Comparison of ENCODE assay signal across 18 mouse cellular contexts in the genomic region with DNA sequence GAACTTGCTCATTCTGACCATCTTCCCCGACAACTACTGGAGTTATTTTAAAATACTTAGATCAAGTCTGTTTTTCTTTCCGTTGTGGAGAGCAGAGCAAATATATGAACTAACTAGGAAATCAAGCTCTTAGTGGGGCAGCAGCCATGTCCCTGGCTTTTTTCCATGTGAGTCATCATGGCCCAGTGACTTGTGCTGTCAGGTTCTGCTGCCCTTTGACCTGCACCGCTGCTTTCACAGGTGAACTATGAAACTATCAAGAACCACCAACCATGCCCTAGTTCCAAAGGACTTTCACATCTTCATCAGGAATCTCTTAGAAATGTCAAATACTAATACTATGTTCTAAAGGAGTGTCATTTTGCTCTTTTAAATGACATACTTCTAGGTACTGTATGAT.
DNase-seq lines count a peak whose midpoint lies in the region; ATAC-seq and TF ChIP-seq lines count a peak whose summit lies in the region.
"Had no signal": no experiment of that assay in that cellular context is flagged by ENCODE, and none has a peak within 500 bp of the region (broad histone marks: within the 10 kb centered on the region; RNA-seq: fewer than 3 reads in every experiment).

No protein-coding gene starts in this region.

- H3K4me2 ChIP-seq in liver, postnatal 0 days (ENCODE audit: low read depth, low read length): no peak overlapping the region
- no peak overlapping the region for H3K4me2 ChIP-seq in liver, embryonic 12.5 days
- H3K4me2 ChIP-seq in CH12.LX (ENCODE audit: insufficient read depth, low read depth, poor library complexity, severe bottlenecking): no peak overlapping the region
- no peak overlapping the region for H3K4me2 ChIP-seq in hindbrain, embryonic 12.5 days (replicated peaks)
- H3K4me2 ChIP-seq: embryonic facial prominence, embryonic 13.5 days; heart, embryonic 13.5 days; liver, embryonic 13.5 days; stomach, embryonic 15.5 days had no signal

- peak; percentile 61 for DNase-seq in liver, postnatal 0 days
- peak; percentile 11 for DNase-seq in CH12.LX (ENCODE audit: extremely low read depth)
- DNase-seq in kidney, postnatal 14 days: peak; percentile 18
- DNase-seq: adrenal gland, postnatal 10 days; cerebellum, adult 8-10 months; gastrocnemius, postnatal 36 days; heart, postnatal 4 days; layer of hippocampus, adult 9-11 months; liver, embryonic 13.5 days; spleen, adult 18-20 months had no signal

- no peak overlapping the region for H3K9ac ChIP-seq in liver, postnatal 0 days (replicated peaks)
- H3K9ac ChIP-seq in liver, embryonic 12.5 days: no peak overlapping the region
- H3K9ac ChIP-seq in CH12.LX (ENCODE audit: insufficient read depth, low read depth): no peak overlapping the region
- H3K9ac ChIP-seq in hindbrain, embryonic 12.5 days: no peak overlapping the region
- H3K9ac ChIP-seq: embryonic facial prominence, embryonic 13.5 days; heart, embryonic 13.5 days; liver, embryonic 13.5 days; stomach, embryonic 15.5 days had no signal

- peaks cover 10% of the 10 kb centered on the region for H3K36me3 ChIP-seq in liver, postnatal 0 days (replicated peaks; ENCODE audit: insufficient read depth, low read length)
- peaks cover 12% of the 10 kb centered on the region for H3K36me3 ChIP-seq in liver, embryonic 12.5 days
- peaks cover 0 to 22% of the 10 kb centered on the region in 2 experiments for H3K36me3 ChIP-seq in CH12.LX (replicated peaks in 1 of 2; ENCODE audit: control insufficient read depth in 1 of 2, insufficient read depth in 1 of 2, low read length in 1 of 2)
- no peaks in the 10 kb centered on the region for H3K36me3 ChIP-seq in hindbrain, embryonic 12.5 days
- H3K36me3 ChIP-seq: embryonic facial prominence, embryonic 13.5 days; stomach, embryonic 15.5 days had no signal

- TF ChIP-seq RAD21 in CH12.LX (IDR thresholded peaks at IDR 0.05; ENCODE audit: low read depth, low read length): no peak

- peak; percentile 89 for ATAC-seq in liver, postnatal 0 days
- ATAC-seq in liver, embryonic 12.5 days: no peak
- ATAC-seq in hindbrain, embryonic 12.5 days (ENCODE audit: low FRiP score): no peak
- ATAC-seq in megakaryocyte, adult 5-6 weeks (ENCODE audit: poor library complexity, severe bottlenecking): no peak
- ATAC-seq: CD4-positive, CD25-positive, alpha-beta regulatory T cell, adult 4 months had no signal

- H3K27me3 ChIP-seq in liver, postnatal 0 days (ENCODE audit: insufficient read depth, low read length): no peaks in the 10 kb centered on the region
- no peaks in the 10 kb centered on the region for H3K27me3 ChIP-seq in liver, embryonic 12.5 days (replicated peaks)
- H3K27me3 ChIP-seq in CH12.LX (replicated peaks): no peaks in the 10 kb centered on the region
- no peaks in the 10 kb centered on the region for H3K27me3 ChIP-seq in hindbrain, embryonic 12.5 days
- H3K27me3 ChIP-seq: heart, embryonic 13.5 days; liver, embryonic 13.5 days; stomach, embryonic 15.5 days had no signal

- dilution Hi-C loops in CH12.LX (cut with MboI; ENCODE audit: extremely low pct_ligation_motif_present, extremely low pct_unique_long_range_greater_than_20kb, low sequenced_read_pairs): no loop called here

- no peak overlapping the region for H3K4me3 ChIP-seq in liver, postnatal 0 days (ENCODE audit: low read depth, low read length)
- H3K4me3 ChIP-seq in liver, embryonic 12.5 days: no peak overlapping the region
- H3K4me3 ChIP-seq in CH12.LX (replicated peaks in 1 of 3; ENCODE audit: low read depth in 2 of 3, low read length in 2 of 3, poor library complexity in 1 of 3): no peak overlapping the region
- no peak overlapping the region for H3K4me3 ChIP-seq in bone marrow macrophage, adult 2 months (ENCODE audit: insufficient read depth, low read length)
- H3K4me3 ChIP-seq in hindbrain, embryonic 12.5 days: no peak overlapping the region
- H3K4me3 ChIP-seq: embryonic facial prominence, embryonic 13.5 days; heart, embryonic 13.5 days; liver, embryonic 13.5 days; stomach, embryonic 15.5 days had no signal

- TF ChIP-seq CTCF in liver, postnatal 0 days (IDR thresholded peaks at IDR 0.05; ENCODE audit: low read depth): no peak
- no peak for TF ChIP-seq CTCF in CH12.LX (conservative IDR thresholded peaks at IDR 0.05 in 1 of 2, IDR thresholded peaks at IDR 0.05 in 1 of 2; ENCODE audit: low read depth in 2 of 2, low read length in 2 of 2)
- no peak for TF ChIP-seq CTCF in bone marrow macrophage, adult 2 months (IDR thresholded peaks at IDR 0.05; ENCODE audit: low read depth, low read length)

- no peaks in the 10 kb centered on the region for H3K9me3 ChIP-seq in liver, postnatal 0 days (ENCODE audit: low read length)
- no peaks in the 10 kb centered on the region for H3K9me3 ChIP-seq in liver, embryonic 12.5 days (replicated peaks)
- H3K9me3 ChIP-seq in CH12.LX (replicated peaks; ENCODE audit: low read length): no peaks in the 10 kb centered on the region
- H3K9me3 ChIP-seq in hindbrain, embryonic 12.5 days (replicated peaks): no peaks in the 10 kb centered on the region
- H3K9me3 ChIP-seq: embryonic facial prominence, embryonic 13.5 days; heart, embryonic 13.5 days; liver, embryonic 13.5 days; stomach, embryonic 15.5 days had no signal

- H3K4me1 ChIP-seq in liver, postnatal 0 days (ENCODE audit: insufficient read depth): no peaks in the 10 kb centered on the region
- no peaks in the 10 kb centered on the region for H3K4me1 ChIP-seq in liver, embryonic 12.5 days
- peaks cover 0 to 26% of the 10 kb centered on the region in 2 experiments; a peak in 2 of 4 replicates for H3K4me1 ChIP-seq in CH12.LX (ENCODE audit: control insufficient read depth in 1 of 2, insufficient read depth in 2 of 2)
- peaks cover 43% of the 10 kb centered on the region for H3K4me1 ChIP-seq in bone marrow macrophage, adult 2 months (ENCODE audit: control insufficient read depth, insufficient read depth, low read length)
- H3K4me1 ChIP-seq in hindbrain, embryonic 12.5 days: no peaks in the 10 kb centered on the region
- H3K4me1 ChIP-seq: embryonic facial prominence, embryonic 13.5 days; stomach, embryonic 15.5 days had no signal

- no peak for TF ChIP-seq POLR2A in CH12.LX (IDR thresholded peaks at IDR 0.05; ENCODE audit: low read depth, low read length)
- TF ChIP-seq POLR2A in bone marrow macrophage, adult 2 months (IDR thresholded peaks at IDR 0.05; ENCODE audit: borderline replicate concordance, low read depth, low read length): no peak

- H3K27ac ChIP-seq in liver, postnatal 0 days (ENCODE audit: low read depth): peak overlapping the region; percentile 57
- no peak overlapping the region for H3K27ac ChIP-seq in liver, embryonic 12.5 days
- no peak overlapping the region for H3K27ac ChIP-seq in CH12.LX (ENCODE audit: insufficient read depth, low read depth)
- peak overlapping the region; percentile 15 for H3K27ac ChIP-seq in bone marrow macrophage, adult 2 months (ENCODE audit: insufficient read depth, low read depth, low read length)
- no peak overlapping the region for H3K27ac ChIP-seq in hindbrain, embryonic 12.5 days
- H3K27ac ChIP-seq: embryonic facial prominence, embryonic 13.5 days; heart, embryonic 13.5 days; liver, embryonic 13.5 days; stomach, embryonic 15.5 days had no signal

- no peaks in the 10 kb centered on the region for H3K79me2 ChIP-seq in CH12.LX (replicated peaks; ENCODE audit: control insufficient read depth, extremely low read depth, insufficient read depth, poor library complexity, severe bottlenecking)

- in situ Hi-C loops in CH12.LX (cut with MboI; ENCODE audit: low pct_ligation_motif_present, low pct_unique_long_range_greater_than_20kb, low sequenced_read_pairs): no loop called here

- TF ChIP-seq EP300 in liver, postnatal 0 days (IDR thresholded peaks at IDR 0.05; ENCODE audit: low read depth): no peak
- TF ChIP-seq EP300 in CH12.LX (IDR thresholded peaks at IDR 0.05; ENCODE audit: low read length): no peak

- 65% methylated on average over 3 of the region's 3 CpGs for WGBS in liver, postnatal 0 days (ENCODE audit: insufficient replicate concordance)
- 74% methylated on average over 3 of the region's 3 CpGs for WGBS in liver, embryonic 12.5 days (ENCODE audit: insufficient replicate concordance)
- WGBS in hindbrain, embryonic 12.5 days: 91% methylated on average over 3 of the region's 3 CpGs

TF ChIP-seq in CH12.LX, 34 proteins besides CTCF, POLR2A, EP300 and RAD21:
- TF ChIP-seq MAFK (IDR thresholded peaks at IDR 0.05; ENCODE audit: insufficient replicate concordance, low read length): no peak
- TF ChIP-seq BHLHE40 (IDR thresholded peaks at IDR 0.05; ENCODE audit: low read depth, low read length): no peak
- 0 out of 2 replicates have a peak, but pooled peaks have one; percentile 5 for TF ChIP-seq ELF1 (IDR thresholded peaks at IDR 0.05; ENCODE audit: low read depth, low read length)
- TF ChIP-seq USF2 (conservative IDR thresholded peaks at IDR 0.05; ENCODE audit: low read depth, low read length): no peak

Comparison
In these comparisons a context has a peak if more than half of its experiments do, and no peak if none do; other contexts are left out.
1. H3K27ac ChIP-seq: peak in liver, postnatal 0 days (single experiment) and bone marrow macrophage, adult 2 months (single experiment); none in liver, embryonic 12.5 days (single experiment), CH12.LX (single experiment) and hindbrain, embryonic 12.5 days (single experiment).
2. DNase-seq: peak in every context shown above with its lines; median percentile 61 in liver, postnatal 0 days; 18 in kidney, postnatal 14 days; 11 in CH12.LX.